Mouse (Mus musculus) heart, postnatal 4 days (tissue): ENCODE measurements around the gene Gucy2c. TPM values are rescaled to one million over a fixed set of nuclear protein-coding genes. Genes with fewer than 3 reads are reported as not detected.
A peak's percentile ranks its signal among the peaks of the same experiment; 100 is the strongest.

Experiments
- DNase-seq: peaks from one replicate; pipeline ENCODE4 v3.0.0; 2021
- total RNA-seq, 2 experiments: library from RNA; stranded (reverse); gene quantifications; 2 replicates each; pipeline ENCODE4 v1.2.3; 2021

The Gucy2c gene
- not detected for total RNA-seq

DNA sequence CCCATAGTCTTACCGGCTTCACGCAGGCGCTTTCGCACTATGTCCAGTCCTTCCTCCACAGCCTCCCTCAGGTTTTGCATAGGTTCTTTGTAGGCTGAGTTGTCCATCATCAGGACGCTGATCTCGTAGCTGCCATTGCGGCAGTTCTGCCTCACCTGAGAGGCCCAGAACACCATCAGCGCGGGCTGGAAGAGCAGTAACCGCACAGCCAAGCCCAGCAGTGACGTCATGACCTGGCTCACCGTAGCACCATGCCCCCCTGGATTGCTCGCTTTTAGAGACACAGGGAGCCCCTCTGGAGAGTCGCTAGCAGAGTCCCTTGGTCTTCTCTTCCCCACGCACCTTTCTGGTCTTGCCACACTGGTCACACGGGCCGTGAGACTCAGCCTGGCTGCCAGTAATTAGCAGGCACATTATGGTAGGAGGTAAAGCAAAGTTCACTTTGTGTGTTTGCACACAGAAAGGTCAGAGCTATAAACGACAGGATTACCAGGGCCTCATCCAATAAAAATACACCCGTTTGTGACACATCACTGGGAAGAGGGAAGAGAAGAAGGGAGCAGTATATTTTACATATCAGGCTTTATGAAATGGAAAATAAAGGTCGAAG is at the start of gene Gucy2c:
Gene Gucy2c, minus strand, starts transcription at position 389 of the 610 bp plus-strand sequence.
- no peak for DNase-seq

DNA sequence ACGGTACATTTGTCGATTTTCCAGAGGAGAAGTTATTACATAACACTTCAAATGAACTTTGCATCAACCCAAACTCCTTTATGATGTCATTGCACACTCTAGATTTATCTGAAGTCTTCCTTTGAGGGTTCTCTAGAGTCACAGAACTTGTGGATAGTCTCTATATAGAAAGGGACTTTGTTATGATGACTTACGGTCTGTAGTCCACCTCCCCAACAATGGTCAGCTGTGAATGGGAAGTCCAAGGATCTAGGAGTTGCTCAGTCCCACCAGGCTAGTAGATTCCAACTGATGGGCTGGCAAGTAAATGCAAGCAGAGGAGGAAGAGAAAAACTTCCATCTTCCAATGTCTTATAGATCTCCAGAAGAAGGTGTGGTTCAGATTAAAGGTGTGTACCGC is 47.1 kb upstream of the Gucy2c start:
- DNase-seq: no peak

DNA sequence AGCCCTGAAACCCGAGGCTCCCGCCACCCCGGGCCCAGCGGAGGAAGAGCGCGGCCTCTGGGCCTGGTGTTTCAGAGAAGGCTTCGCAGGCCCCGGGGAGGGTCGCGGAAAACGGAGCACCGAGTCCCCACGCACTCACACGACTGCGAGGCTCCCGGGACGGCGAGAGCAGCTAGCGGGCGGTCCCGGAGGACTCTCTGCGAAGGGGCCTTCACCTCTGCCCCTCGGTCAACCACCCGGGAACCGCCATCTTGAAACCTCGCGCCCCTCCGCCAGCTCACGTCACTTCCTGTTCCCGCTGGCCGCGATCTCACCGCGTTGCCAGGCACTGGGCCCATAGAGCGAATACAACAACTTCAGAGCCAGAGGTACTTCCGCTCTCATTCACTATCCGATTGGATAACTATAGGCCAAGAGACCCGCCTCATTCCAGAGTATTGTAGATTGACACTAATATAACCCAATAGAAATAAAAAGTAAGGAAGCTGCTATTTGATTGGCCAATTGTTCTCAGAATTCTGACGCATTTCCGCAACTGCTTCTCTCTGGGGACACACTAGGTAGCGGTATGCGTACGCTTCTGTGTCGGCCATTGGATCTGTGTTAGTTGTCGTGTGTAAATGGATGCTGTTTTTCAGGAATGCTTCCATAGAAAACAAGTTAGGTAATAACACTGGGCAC is 46.5 kb upstream of the Gucy2c start, which contains the start of gene Wbp11:
Gene Wbp11, minus strand, starts transcription at position 353 of the 681 bp plus-strand sequence.
- peak; percentile 96 for DNase-seq

DNA sequence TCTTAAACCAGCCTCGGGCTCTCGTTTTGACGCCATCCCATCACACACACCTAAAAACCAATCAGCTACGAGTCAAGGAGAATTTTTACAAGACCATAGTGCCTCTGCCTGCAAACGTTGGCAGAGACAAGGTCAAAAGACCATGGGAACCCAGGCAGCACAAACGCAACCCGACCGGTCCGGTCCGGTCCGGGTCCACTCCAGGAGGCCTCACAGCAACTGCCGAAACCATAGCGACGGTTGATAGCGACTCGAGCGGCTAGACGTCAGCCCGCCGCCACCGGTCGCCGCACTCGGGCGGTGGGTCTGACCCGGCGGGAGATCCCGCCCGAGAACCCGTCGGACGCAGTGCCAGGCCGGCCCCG is 45.9 kb upstream of the Gucy2c start, which contains the start of gene BC049715:
Gene BC049715, plus strand, starts transcription at position 111 of the 365 bp plus-strand sequence.
- DNase-seq: no peak

DNA sequence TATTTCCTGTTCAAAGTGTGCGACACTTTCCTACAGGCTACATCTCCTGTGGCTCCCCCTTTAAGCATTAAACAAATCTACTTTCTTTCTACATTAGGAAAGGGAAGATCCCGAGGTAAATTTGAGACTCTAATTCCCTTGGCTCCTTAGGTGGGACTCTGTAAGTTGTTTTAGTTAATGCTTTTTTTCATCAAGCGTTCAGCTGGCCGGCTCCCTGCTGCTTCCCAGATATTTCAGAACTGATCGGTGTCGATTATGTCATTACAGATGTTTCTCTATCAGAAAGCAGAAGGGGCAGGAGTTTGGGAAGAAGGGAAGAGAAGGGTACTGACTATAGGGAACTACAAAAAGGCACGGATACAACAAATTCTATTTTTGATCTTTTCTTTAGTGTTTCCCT is 45.6 kb upstream of the Gucy2c start:
- DNase-seq: no peak

DNA sequence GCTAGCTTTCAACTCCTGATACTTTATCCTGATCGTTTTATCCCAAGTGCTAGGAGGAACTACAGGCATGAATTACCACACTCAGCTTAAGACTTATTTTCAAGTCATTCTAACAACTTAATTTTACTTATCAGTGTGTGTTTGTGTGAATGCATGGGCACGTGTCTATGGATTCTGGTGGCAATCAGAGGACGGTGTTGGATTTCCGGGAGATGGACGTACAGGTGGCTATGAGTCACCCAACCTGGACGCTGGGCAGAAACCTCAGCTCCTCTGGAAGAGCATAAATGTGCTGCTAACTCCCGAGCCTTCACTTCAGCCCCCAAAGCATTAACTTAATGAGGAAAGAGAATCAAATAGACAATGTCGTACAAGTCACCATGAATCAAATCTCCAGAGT is 43.4 kb upstream of the Gucy2c start:
- DNase-seq: no peak

DNA sequence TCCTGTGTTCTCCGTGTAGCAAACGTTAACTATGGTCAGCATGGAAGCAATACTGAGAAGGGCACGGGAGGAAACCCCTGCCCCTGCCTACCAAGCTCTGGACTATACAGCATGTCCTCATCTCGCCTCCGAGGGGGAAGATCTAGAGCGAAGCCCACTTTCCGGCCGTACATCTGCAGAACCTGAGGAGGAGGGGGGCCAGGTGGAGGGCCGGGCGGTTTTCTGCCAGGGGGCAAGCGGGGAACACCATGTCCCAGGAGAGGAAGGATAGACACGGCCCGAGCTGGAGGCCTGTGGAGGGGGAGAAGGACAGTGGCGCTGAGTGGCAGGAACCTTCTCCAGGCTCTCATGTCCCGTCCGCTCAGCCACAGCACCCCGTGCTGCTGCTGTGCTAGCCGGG is 39.5 kb upstream of the Gucy2c start:
- no peak for DNase-seq

DNA sequence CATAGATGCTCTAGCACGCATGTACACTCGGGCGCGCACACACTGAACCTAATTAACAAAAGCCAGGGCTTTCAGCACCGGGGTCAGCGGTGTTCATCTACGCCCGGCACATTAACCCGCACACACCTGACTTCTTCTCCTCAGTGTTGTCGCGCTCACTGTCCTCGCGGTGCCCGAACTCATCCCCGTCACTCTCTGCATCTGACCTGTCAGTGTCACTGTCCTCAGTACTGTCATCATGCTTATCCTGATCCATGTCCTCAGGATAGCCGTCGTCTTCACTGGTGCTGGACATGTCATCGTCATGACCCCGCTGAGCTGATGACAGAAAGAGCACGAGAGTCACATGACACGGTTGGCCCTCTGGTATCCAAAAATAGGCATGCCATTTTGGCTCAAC is 38.8 kb upstream of the Gucy2c start:
- DNase-seq: no peak

DNA sequence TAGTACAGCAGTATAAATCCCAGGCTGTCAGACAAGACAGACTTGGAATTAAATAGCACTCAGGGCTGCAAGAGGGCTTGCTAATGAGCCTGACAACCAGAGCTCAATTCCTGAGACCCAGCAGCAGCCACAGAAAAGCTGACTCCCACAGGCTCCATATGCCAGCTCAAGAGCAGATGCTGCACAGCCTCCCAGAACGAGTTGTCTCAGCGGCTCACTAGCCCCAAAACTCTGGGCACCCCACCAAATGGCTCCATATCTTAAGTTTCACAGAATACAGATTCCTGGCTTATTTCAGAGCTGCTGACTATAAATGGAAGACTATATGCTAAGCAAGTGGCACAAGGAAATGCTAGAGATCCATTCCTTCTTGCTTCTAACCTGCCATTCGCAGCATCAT is 36.0 kb upstream of the Gucy2c start:
- DNase-seq: no peak

DNA sequence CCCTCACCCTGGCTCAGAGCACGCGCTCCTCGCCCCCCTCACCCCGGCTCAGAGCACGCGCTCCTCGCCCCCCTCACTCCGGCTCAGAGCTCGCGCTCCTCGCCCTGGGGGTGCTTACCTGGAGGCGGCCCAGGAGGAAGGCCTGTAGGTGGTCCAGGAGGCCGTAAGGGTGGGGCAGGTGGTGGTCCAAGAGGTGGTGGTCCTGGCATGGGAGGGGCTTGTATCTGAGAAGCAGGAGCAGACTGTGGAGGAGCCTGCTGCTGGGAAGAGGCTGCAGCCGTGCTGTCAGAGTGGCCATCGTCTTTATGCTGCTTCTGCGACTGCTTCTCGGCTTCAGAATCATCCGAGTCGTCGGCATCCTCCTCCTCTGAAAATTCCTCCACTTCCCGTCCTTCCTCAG is 35.3 kb upstream of the Gucy2c start:
- DNase-seq: no peak

DNA sequence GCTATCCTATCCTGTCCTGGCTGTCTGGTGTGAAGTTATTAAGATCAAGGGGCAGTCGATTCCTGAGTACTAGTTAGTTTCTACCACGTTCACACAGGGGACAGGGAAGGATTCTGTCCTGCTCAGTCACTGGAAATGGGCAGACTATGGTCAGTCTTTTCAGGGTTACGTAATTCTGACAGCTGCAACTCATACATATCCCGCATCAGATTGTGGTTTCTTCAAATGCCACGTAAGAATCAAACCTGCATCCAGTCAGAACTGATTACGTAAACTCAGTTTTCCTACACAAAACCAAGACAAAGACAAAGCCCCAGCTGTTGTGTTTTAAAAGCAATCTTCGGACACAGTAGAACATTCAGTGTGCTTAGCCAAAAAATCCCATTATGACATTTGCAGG is 33.8 kb upstream of the Gucy2c start:
- no peak for DNase-seq

DNA sequence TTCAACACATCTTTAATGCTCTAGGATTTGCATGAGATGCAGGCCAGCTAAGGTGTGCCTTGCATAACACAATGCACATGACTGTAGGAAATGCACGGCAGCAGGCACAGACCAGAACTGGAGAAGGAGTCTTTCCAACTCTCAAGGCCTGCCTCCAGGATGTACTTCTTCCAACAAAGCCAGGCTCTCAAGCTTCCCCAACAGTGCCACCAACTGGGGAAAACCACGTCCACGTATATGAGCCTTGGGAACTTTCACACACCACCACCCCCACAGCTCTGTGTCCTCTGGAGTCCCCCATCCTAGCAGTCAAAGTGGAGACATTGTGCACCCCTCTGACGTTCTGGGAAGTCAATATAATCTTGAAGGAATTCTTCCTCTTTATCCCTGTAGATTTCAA is 31.6 kb upstream of the Gucy2c start:
- peak; percentile 42 for DNase-seq

DNA sequence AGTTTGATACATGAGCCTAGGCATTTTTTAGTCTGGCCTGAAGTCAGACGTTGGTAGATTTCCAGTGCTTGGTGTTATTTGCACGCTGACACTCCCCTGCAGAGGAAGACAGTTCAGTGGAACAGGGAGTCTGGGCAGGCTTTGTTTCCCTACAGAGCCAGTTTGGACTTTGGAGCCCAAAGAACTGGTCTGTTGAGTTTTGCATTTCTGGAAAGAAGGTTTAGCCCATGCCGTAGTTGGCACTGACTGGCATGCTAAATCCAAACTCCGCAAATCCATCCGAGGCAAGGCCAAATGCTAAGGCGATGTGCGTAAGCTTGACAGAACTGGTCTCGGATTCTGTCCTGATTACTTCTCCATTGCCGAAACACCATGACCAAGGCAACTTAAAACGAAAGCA is 29.6 kb upstream of the Gucy2c start:
- DNase-seq: no peak

DNA sequence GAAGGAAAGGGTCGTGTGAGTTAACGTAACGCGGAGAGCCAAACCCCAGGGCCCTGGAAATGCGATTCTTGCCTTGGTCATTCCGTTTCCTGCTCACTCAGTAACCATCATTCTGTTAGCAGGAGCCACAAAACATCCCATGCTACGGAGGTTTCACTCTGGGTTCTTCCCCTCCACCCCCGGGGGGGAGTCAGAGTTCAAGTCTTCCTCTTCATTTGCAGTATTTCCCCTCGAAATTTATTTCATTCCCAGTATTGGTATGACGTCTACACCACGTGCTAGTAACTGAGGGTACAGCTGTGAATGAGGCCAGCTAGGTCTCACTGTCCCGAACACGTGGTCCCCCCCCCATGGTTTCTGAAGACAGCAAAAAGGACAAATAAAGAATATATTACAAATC is 28.1 kb upstream of the Gucy2c start:
- no peak for DNase-seq

DNA sequence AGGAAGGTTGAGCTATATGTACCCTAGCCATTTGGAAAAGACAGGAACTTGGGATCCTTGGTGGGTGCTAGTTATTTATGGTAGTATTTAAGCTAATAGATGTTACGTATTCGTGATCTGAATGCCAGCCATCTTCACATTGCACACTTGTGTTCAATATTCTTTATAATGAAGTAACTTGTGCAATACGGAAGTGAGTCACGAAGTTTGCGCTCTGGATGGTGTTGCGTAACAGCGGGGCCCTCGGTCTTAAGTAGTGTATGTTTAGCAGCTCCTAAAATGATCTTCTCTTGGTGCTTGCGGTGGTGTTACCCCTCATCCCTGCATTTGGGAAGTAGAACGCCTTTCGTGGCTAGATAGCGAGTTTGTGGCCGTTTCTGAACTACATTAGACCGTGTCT is 27.5 kb upstream of the Gucy2c start:
- DNase-seq: no peak

DNA sequence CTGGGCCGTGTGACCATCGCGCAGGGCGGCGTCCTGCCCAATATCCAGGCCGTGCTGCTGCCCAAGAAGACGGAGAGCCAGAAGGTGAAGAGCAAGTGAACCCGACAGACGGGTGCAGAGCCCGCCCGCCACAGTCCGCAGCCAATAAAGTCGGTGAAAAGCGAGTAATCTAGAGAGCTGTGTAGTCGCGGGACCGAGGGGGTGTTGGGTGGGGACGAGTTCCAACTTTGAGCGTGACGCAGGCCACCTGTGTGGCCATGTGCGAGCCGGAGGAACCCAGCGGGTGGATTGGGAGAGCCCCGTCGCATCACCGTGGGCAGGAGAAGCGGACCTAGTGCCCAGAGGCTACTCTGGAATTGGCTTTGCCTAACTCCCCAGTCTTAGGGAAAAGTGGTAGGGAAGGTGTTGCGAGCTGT is 27.1 kb upstream of the Gucy2c start:
- peak; percentile 49 for DNase-seq

DNA sequence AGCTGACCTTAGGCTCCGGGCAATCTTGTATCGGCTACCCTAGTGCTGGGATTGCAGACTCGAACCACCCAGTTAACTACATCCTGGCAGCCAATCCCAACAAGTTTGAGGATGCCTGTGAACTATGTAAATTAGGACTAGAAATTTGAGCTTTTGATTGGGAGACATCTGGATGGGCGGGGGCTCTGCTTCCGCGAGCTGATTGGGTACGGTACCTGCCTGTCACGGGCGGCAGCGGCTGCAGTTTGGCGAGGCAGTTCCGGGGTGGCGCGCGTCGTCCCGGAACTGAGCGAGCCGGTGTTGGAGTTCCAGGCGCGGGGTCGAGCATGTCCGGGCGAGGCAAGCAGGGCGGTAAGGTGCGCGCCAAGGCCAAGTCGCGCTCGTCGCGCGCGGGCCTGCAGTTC is 26.5 kb upstream of the Gucy2c start, which contains the start of gene H2afj:
Gene H2afj, plus strand, starts transcription at position 231 of the 404 bp plus-strand sequence.
- DNase-seq: peak; percentile 100

DNA sequence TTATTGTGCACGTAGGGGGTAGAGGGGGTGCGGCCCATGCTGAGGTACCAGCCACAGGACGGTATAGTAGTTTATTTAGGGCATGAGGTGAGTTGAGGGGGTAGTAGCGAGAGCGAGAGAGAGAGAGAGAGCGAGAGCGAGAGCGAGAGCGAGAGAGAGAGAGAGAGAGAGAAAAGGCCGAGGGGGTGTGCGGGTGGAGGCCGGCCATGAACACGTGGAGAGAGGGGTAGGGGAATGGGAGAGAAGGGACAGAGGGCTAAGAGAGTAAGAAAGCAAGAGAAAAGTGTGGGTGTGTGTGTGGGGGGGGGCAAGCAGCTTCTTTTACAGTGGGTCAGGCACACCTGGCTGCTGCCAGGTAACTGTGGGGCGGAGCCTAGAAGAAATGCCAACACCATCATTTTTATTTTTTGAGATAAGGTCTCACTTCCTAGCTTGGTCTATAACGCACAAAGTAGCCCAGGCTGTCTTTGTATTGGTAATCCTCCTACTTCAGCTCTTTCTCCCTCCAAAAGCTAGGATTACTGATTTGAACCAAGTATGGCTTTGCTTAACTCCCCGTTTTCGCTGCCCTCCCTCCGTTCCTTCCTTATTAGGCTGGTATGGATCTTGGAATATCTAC is 25.9 kb upstream of the Gucy2c start:
- DNase-seq: no peak

DNA sequence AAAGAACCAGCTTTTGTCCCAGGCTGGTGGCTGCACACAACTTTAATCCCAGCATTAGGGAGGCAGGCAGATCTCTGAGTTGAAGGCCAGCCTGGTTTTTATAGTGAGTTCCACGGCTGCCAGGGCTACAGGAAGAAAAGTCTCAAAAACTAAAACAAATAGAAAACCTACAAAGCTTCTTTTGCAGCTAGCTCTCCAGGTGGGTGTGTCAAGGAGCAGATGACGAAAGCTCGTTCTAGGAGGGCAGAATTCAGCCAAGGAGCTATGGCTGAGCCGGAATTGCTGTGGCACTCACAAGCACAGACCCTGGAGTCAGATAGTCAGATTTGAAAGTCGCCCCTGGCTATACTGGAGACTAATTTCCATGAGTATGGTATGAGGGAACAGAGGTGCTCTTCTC is 25.3 kb upstream of the Gucy2c start:
- no peak for DNase-seq

DNA sequence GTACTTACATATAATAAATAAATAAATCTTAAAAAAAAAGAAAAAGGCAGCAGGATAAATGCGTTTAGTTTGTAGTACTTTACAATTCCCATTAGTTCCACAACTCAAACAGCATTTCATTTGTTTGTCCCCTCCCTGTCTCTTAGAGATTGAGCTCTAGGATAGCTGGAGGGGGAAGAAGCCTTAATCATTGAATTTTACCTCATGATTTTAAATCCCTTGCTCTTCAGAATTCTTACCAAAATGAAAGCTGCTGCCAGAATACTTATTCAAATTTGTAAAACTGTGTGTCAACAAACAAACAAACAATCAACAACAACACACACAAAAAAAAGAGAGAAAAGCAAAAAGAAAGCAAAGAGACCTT is 23.8 kb upstream of the Gucy2c start:
- no peak for DNase-seq

DNA sequence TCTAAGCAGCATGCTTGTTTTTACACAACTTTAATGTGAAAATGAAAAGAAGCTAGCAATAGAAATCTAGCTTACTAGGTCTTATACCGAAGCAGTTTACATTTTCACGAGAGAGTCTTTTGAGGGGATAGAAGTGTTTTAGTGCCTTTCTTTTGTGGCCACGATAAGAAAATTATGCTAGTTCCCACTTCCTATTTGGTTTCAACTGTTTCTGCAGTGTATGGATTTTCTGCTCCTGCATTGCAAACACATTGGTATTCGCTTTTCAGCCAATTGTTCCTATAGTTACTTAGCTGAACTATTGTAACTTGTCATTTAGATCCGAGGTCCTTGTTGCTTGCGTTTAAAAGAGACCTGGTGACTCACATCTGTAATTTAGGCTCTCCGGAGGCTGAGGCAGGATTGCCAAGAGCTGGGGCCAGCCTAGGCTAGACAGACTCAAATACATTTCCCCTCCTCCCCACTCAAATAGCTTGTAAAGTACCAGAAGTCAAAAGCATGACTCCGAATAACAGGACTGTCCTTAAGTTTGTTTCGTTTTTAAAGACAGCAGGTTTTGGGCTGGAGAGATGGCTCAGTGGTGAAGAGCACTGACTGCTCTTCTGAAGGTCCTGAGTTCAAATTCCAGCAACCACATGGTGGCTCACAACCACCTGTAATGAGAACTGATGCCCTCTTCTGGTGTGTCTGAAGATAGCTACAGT is 23.3 kb upstream of the Gucy2c start:
- DNase-seq: no peak

DNA sequence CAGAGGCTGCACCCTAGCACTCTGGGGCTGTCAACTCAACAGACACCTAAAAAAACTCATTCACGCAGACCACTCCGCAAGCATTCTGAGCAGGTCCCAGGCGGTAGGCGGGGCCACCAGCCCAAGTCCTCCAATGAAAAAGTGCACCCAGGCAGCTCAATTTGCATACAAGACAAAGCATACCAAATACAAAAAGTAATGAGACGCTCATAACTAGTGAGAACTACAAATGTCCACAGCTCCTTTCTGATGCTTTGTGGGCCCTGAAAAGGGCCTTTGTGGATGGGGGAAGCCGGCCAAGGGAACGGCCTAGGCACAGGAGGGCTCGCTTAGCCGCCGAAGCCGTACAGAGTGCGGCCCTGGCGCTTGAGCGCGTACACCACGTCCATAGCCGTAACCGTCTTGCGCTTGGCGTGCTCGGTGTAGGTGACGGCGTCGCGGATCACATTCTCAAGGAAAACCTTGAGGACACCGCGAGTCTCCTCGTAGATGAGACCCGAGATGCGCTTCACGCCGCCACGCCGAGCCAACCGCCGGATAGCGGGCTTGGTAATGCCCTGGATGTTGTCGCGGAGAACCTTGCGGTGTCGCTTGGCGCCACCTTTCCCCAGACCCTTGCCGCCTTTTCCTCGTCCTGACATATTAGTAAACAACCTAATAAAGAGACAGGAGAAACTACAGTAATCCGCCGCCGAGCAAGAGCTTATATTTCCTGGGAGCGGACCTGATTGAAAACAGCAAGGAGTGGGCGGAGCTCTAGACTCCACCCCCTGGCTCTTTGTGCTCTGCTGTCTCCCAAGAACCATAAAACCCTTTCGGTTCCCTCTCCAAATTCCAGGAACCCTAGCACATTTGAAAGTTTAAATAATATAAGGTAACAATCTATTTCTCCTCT is 22.4 kb upstream of the Gucy2c start, which contains the start of gene Hist4h4:
Gene Hist4h4, minus strand, starts transcription at position 677 of the 895 bp plus-strand sequence.
- peak; percentile 98 for DNase-seq
